Mouse (Mus musculus) forebrain, postnatal 0 days (tissue): ENCODE results near the gene Map10. TPM values are rescaled to one million over a fixed set of nuclear protein-coding genes. Genes with fewer than 3 reads are reported as not detected.

Experiments
- ATAC-seq: fragments of 200-750 bp; cut with Nextera tagmentation; 2 replicates; pipeline ENCODE4 v1.8.0; 2017; ENCODE audit warnings: mild to moderate bottlenecking, moderate library complexity
- DNase-seq: peaks from one replicate; pipeline ENCODE4 v3.0.0-alpha.2; 2015
- H3K27ac ChIP-seq: fragments of 300-500 bp; sonication (generic); 2 replicates; pipeline ENCODE4 v1.5.1; 2014; ENCODE audit warnings: low read depth, mild to moderate bottlenecking, antibody characterized with exemption, low read length, moderate library complexity, mixed read lengths
- H3K27me3 ChIP-seq: fragments of 300-500 bp; sonication (generic); 2 replicates; pipeline ENCODE4 v1.6.1; 2014; ENCODE audit warnings: mild to moderate bottlenecking, low read length, mixed read lengths; ENCODE audit not compliant: insufficient read depth
- H3K36me3 ChIP-seq: fragments of 300-500 bp; sonication (generic); 2 replicates; pipeline ENCODE4 v1.6.1; 2014; ENCODE audit warnings: mild to moderate bottlenecking, moderate library complexity; ENCODE audit not compliant: insufficient read depth
- H3K4me1 ChIP-seq: fragments of 300-500 bp; sonication (generic); 2 replicates; pipeline ENCODE4 v1.6.1; 2014; ENCODE audit warnings: antibody characterized with exemption; ENCODE audit not compliant: insufficient read depth
- H3K4me2 ChIP-seq: fragments of 300-500 bp; sonication (generic); 2 replicates; pipeline ENCODE4 v1.6.1; 2014; ENCODE audit warnings: low read depth, mild to moderate bottlenecking, moderate library complexity
- H3K4me3 ChIP-seq: fragments of 300-500 bp; sonication (generic); 2 replicates; pipeline ENCODE4 v1.5.1; 2014; ENCODE audit warnings: low read depth, low read length, mixed read lengths
- H3K9ac ChIP-seq: fragments of 300-500 bp; sonication (generic); 2 replicates; pipeline ENCODE4 v1.6.1; 2014; ENCODE audit warnings: mild to moderate bottlenecking
- H3K9me3 ChIP-seq: fragments of 300-500 bp; sonication (generic); 2 replicates; pipeline ENCODE4 v1.6.1; 2016; ENCODE audit warnings: low read length
- CTCF ChIP-seq: sonication (generic); IDR thresholded peaks from 2 replicates; pipeline ENCODE4 v1.5.1; 2016; ENCODE audit warnings: antibody characterized with exemption, control low read depth, low read depth
- WGBS: fragments of 180-500 bp; shearing (Covaris S2); extraction: QIAGEN DNeasy Blood & Tissue Kit; methylation state at CpG from one replicate; pipeline ENCODE4 v1.1.7; 2014; 5-methylcytosine and 5-hydroxymethylcytosine counted together
- polyA plus RNA-seq: library from polyadenylated mRNA; unstranded; fragments of >200 nt; fragmentation: Nextera tagmentation; extraction: Ambion mirVana; gene quantifications from 2 replicates; pipeline ENCODE4 v1.2.1, GENCODE M21; 2015
- total RNA-seq: library from RNA; depleted of rRNA; stranded (reverse); fragments of >200 nt; gene quantifications from 2 replicates; pipeline ENCODE4 v1.2.3, GENCODE M21; 2014; rRNA removed

Map10 gene
- total RNA-seq (11.5 and 13.5 TPM in 2 replicates), polyA plus RNA-seq (7.3 and 7.6 TPM in 2 replicates)

DNA sequence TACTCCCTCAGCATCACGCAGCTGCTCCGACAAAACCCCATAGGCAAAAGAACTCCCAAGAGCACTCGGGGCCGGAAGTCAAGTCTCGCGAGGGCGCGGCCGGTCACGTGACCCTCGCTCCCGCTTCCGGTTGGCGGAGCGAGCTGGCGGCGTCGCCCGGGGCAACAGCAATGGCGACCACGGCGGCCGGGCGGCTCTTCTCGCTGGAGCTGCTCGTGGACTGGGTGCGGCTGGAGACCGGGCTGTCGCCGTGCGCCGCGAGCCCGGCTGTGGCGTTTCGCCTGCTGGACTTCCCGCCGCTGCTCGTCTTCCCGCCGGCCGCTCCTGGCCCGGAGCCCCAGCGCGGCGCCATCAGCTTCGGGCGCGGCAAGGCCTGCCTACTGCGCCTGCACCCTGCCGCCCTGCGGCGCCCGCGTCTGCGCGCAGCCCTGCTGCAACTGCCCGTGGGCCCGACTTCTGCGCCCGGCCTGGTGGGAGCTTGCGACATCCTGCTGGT, at the start of gene Map10:
Gene Map10, plus strand, starts transcription at position 119 of the 496 bp plus-strand sequence.
- DNase-seq, result peak; percentile 96
- ATAC-seq, result peak; percentile 97
- Histone ChIP-seq H3K36me3 (0 out of 2 replicates have a peak, but pooled peaks cover 3% of the 10 kb centered on the region), H3K27me3 (no peaks in the 10 kb centered on the region), H3K4me2 (peak within 1 kb of the TSS; percentile 74), H3K4me3 (peak within 1 kb of the TSS; percentile 55), H3K27ac (peak within 1 kb of the TSS; percentile 75), H3K9ac (peak within 1 kb of the TSS; percentile 67), H3K4me1 (peaks cover 9% of the 10 kb centered on the region), H3K9me3 (peaks cover 17% of the 10 kb centered on the region)
- WGBS, result 2% methylated on average over 59 of the region's 62 CpGs
- TF ChIP-seq CTCF, result peak; percentile 22; the same call in 1 of the 2 replicates

DNA sequence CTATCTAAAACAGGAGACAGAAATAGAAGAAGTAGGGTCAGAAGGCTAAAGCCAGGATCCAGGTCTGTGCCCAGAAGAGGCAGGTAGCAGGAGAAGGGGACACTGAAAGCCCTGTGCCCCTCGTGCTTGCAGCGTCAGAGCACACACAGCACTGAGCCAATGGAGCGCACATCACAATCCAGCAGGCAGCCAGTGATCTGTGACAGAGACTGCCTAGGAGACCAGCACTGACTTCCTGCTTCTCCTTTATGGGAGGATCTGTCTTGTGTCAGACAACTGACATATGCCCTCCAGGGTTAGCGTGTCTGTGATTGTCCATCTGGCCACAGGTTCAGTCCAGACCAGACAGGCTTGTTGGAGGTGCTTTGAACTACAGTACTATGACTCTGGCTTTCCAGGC, 49.3 kb upstream of the Map10 start:
- 85% methylated on average over 4 of the region's 4 CpGs for WGBS
- 0 out of 2 replicates have a peak, but pooled peaks cover 3% of the 10 kb centered on the region for H3K27me3 ChIP-seq
- no peak for DNase-seq

DNA sequence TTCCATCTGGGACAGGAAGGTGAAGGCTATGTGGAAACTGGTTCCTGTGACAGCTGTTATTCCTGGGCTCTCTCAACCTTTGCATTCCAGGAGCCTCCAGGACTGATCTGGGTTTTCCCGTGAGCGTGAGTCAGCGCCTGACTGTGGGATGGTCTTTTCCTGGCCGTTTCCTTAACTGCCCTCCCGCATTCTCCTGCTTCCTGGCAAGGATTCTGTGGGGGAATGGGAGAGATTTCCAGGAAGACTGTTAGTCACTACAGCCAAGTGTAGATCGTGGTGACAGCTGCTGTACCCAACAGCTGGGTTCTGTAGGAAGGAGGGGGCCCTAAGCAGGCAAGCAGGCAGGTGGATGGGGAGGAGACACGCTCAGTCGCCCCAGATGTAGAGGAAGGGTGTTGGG, 45.3 kb upstream of the Map10 start:
- Histone ChIP-seq H3K4me3 (no peak overlapping the region), H3K9me3 (no peaks in the 10 kb centered on the region), H3K36me3 (no peaks in the 10 kb centered on the region), H3K27me3 (no peaks in the 10 kb centered on the region), H3K27ac (no peak overlapping the region), H3K4me1 (no peaks in the 10 kb centered on the region), H3K9ac (no peak overlapping the region), H3K4me2 (no peak overlapping the region)
- no peak for TF ChIP-seq CTCF
- 86% methylated on average over 8 of the region's 8 CpGs for WGBS
- ATAC-seq (no peak), DNase-seq (no peak)

More for the DNA sequence above, 49.3 kb upstream of the Map10 start:
- no peak overlapping the region for H3K4me3 ChIP-seq
- no peak overlapping the region for H3K4me2 ChIP-seq
- no peaks in the 10 kb centered on the region for H3K9me3 ChIP-seq
- H3K27ac ChIP-seq, result no peak overlapping the region
- H3K36me3 ChIP-seq, result no peaks in the 10 kb centered on the region
- H3K9ac ChIP-seq, result no peak overlapping the region
- no peak for TF ChIP-seq CTCF
- ATAC-seq, result no peak
- no peaks in the 10 kb centered on the region for H3K4me1 ChIP-seq

DNA sequence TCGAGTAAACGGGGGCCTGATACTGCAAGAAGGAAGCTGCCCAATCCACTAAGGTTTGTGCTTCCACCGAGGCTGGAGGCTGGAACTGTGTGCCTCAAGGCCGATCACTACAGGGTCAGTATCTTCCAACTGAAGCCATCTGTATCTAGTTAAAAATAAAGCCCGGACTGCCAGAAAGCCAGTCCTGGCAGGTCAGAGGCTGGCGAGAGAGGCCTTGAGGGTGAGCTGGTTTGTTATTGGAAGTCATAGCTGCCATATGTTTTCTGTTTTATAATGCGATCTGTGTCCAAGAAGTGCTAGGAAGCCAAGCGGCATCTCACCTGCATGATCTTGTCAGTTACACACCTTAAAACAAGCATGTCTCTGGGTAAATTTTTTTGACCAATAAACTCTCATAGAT, 43.2 kb upstream of the Map10 start:
- WGBS, result 94% methylated on average over 8 of the region's 8 CpGs
- no peak for DNase-seq
- Histone ChIP-seq H3K9me3 (no peaks in the 10 kb centered on the region), H3K27ac (no peak overlapping the region), H3K4me3 (no peak overlapping the region), H3K4me2 (no peak overlapping the region), H3K36me3 (no peaks in the 10 kb centered on the region), H3K4me1 (no peaks in the 10 kb centered on the region), H3K9ac (no peak overlapping the region), H3K27me3 (no peaks in the 10 kb centered on the region)
- no peak for ATAC-seq
- no peak for TF ChIP-seq CTCF

DNA sequence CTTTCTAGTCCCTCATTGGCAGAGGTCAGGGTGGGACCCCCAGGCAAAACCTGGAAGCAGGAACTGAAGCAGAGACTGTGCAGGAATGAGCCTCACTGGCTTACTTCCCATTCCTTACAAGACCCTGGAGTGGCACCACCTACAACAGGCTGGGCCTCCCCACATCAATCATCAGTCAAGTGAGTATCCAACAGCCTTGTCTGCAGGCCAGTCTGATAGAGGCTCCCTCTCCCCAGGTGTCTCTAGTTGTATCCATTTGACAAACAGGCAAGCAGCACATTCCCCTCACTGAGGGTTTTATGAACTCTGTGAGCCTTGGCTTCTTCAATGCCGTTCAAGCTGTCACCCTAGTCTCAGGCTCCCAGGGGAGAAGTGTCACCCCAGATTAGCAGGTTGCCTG, 40.8 kb upstream of the Map10 start:
- ATAC-seq (no peak), DNase-seq (no peak)
- H3K36me3 ChIP-seq, result no peaks in the 10 kb centered on the region
- no peaks in the 10 kb centered on the region for H3K27me3 ChIP-seq
- H3K9me3 ChIP-seq, result no peaks in the 10 kb centered on the region
- no peak overlapping the region for H3K27ac ChIP-seq
- no peak overlapping the region for H3K4me2 ChIP-seq
- no peaks in the 10 kb centered on the region for H3K4me1 ChIP-seq
- WGBS, result 82% methylated on average over 1 of the region's 1 CpGs
- no peak overlapping the region for H3K9ac ChIP-seq
- TF ChIP-seq CTCF, result no peak
- no peak overlapping the region for H3K4me3 ChIP-seq

DNA sequence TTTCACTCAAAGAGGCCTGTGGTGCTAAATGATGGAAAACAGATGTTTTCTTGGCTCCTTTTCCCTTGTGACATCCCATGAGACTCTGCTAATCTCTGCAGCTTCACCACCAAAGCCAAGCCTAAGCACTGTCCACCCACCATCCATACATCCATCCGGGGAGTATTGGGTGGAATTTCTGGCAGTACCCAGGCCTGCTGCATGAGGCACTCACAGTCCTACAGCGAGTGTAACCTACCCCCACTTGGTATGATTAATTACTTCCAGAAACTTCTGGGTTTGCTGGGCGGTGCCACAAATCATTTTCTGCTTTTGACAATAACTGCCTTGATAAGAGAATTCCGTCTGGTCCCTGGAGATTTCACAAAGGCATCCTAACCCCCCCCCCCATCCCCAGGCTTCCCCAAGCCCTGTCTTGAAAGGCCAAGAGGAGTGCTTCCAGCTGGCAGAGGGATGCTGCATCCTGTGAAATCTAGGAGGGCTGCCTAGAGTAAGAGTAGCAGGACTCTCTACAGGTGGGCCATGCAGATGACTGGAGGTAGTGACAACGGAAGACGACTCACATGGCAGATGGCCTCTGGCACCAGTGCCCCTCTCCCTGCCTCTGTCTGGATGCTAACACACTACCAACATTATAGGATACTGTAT, 31.1 kb upstream of the Map10 start:
- Histone ChIP-seq H3K27me3 (no peaks in the 10 kb centered on the region), H3K4me3 (no peak overlapping the region), H3K9me3 (no peaks in the 10 kb centered on the region), H3K4me2 (no peak overlapping the region), H3K4me1 (no peaks in the 10 kb centered on the region), H3K27ac (no peak overlapping the region), H3K9ac (no peak overlapping the region), H3K36me3 (no peaks in the 10 kb centered on the region)
- no peak for TF ChIP-seq CTCF
- ATAC-seq (no peak), DNase-seq (no peak)
- 87% methylated on average over 6 of the region's 6 CpGs for WGBS

DNA sequence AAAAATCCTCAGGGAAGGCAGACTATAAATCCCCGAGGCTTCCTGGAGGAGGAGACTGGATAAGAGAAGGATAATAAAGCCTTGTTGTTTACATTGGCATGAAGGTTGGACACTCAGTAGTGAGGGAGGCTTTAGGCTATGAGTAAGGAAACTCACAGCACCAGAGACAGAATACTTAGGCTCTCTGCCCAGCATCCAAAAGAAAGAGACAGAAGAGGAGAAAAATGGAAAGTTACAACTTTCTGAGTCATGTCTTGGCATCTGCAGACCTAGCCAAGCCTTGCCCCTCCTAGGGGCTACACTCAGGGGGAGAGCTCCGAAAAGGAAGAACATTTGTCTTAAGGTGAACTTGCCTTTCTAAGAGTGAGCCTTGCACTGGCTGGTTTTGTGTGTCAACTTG, 30.0 kb upstream of the Map10 start:
- Histone ChIP-seq H3K27ac (no peak overlapping the region), H3K4me2 (no peak overlapping the region), H3K27me3 (no peaks in the 10 kb centered on the region), H3K9ac (no peak overlapping the region), H3K4me1 (no peaks in the 10 kb centered on the region), H3K4me3 (no peak overlapping the region), H3K36me3 (no peaks in the 10 kb centered on the region), H3K9me3 (no peaks in the 10 kb centered on the region)
- DNase-seq (no peak), ATAC-seq (no peak)
- TF ChIP-seq CTCF, result no peak
- WGBS, result 80% methylated on average over 2 of the region's 2 CpGs
